Mouse (Mus musculus): Measurements from ENCODE around the gene Mgll.

GRCm38 (mm10) chr6:88811880-88812400 lies 87.7 kb downstream of the Mgll start:
- TF ChIP-seq CTCF (IDR thresholded peaks at IDR 0.05; ENCODE audit: borderline replicate concordance, insufficient read depth, low read length) (no peak), POLR2A (IDR thresholded peaks at IDR 0.05; ENCODE audit: low read depth, low read length) (no peak)
